In the genomic region with DNA sequence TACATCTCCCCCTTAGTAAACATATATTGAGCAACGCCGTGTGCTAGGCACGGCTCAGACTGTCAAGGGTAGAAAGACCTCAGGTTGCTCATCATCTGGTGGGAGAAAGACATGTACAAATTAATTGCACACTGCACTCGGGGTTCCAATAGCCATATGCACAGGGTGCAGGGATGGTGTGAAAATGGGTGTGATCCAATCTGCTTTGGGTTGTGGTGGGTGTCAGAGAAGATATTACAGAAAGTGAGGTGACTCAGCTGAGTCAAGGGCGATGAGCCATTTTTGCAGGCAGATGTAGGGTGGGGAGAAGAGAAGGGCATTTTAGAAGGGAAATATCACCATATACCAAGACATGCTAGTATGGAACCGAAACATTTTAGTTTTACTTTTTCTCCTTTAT, we compare ENCODE assay signal across 29 mouse cellular contexts. TPM values are rescaled to one million over a fixed set of nuclear protein-coding genes. Genes with fewer than 3 reads are reported as not detected.
DNase-seq lines count a peak whose midpoint lies in the region; ATAC-seq and TF ChIP-seq lines count a peak whose summit lies in the region.
"Had no signal": no experiment of that assay in that cellular context is flagged by ENCODE, and none has a peak within 500 bp of the region (broad histone marks: within the 10 kb centered on the region; RNA-seq: fewer than 3 reads in every experiment).

No protein-coding gene starts in this region.

- WGBS in liver, embryonic 12.5 days (ENCODE audit: insufficient replicate concordance) = 71% methylated on average over 6 of the region's 6 CpGs
- WGBS in liver, postnatal 0 days (ENCODE audit: insufficient replicate concordance) = 77% methylated on average over 6 of the region's 6 CpGs

- H3K9me3 ChIP-seq in liver, embryonic 12.5 days (replicated peaks) = no peaks in the 10 kb centered on the region
- H3K9me3 ChIP-seq in liver, postnatal 0 days (ENCODE audit: low read length) = no peaks in the 10 kb centered on the region
- H3K9me3 ChIP-seq: embryonic facial prominence, embryonic 13.5 days; embryonic facial prominence, embryonic 15.5 days; forebrain, embryonic 10.5 days; forebrain, embryonic 12.5 days had no signal

- H3K4me1 ChIP-seq in liver, embryonic 12.5 days = no peaks in the 10 kb centered on the region
- H3K4me1 ChIP-seq in liver, postnatal 0 days (ENCODE audit: insufficient read depth) = no peaks in the 10 kb centered on the region
- H3K4me1 ChIP-seq: embryonic facial prominence, embryonic 13.5 days; embryonic facial prominence, embryonic 15.5 days; forebrain, embryonic 10.5 days; forebrain, embryonic 12.5 days had no signal

- no peak overlapping the region for H3K4me3 ChIP-seq in liver, embryonic 12.5 days
- no peak overlapping the region for H3K4me3 ChIP-seq in liver, postnatal 0 days (ENCODE audit: low read depth, low read length)
- H3K4me3 ChIP-seq: embryonic facial prominence, embryonic 13.5 days; embryonic facial prominence, embryonic 15.5 days; erythroblast, embryonic 14.5 days; forebrain, embryonic 10.5 days; forebrain, embryonic 12.5 days had no signal

- peak; percentile 64 for ATAC-seq in frontal cortex, adult (ENCODE audit: low TSS enrichment)
- peak; percentile 30; the same call in 1 of the 2 replicates for ATAC-seq in liver, embryonic 12.5 days
- ATAC-seq in liver, postnatal 0 days = no peak
- ATAC-seq: activated CD4-positive, CD25-positive, alpha-beta regulatory T cell, adult 4 months; CD4-positive, CD25-positive, alpha-beta regulatory T cell, adult 4 months; forebrain, embryonic 14.5 days; forebrain, embryonic 16.5 days; Patski had no signal

- H3K36me3 ChIP-seq in liver, embryonic 12.5 days = no peaks in the 10 kb centered on the region
- no peaks in the 10 kb centered on the region for H3K36me3 ChIP-seq in liver, postnatal 0 days (replicated peaks; ENCODE audit: insufficient read depth, low read length)
- H3K36me3 ChIP-seq: embryonic facial prominence, embryonic 13.5 days; embryonic facial prominence, embryonic 15.5 days; forebrain, embryonic 10.5 days; forebrain, embryonic 12.5 days; G1E had no signal

- no peak for TF ChIP-seq CTCF in liver, postnatal 0 days (IDR thresholded peaks at IDR 0.05; ENCODE audit: low read depth)

- no peak for DNase-seq in frontal cortex, postnatal 10 days (ENCODE audit: low spot score in 2 of 2)
- no peak for DNase-seq in liver, postnatal 0 days
- DNase-seq in right cerebral cortex, adult 18-20 months = peak; percentile 26
- DNase-seq in right cerebral cortex, postnatal 10 days (ENCODE audit: low spot score in 2 of 2) = no peak
- DNase-seq in ovary, adult 18-20 months (ENCODE audit: low spot score) = no peak
- DNase-seq: adrenal gland, adult 8-10 months; adrenal gland, postnatal 14 days; adrenal gland, postnatal 36 days; B cell, adult 2 months; cerebellum, adult 11-12 months; cerebellum, adult 2 months; cerebellum, adult 9-11 months; cerebellum, postnatal 14 days; cerebellum, postnatal 36 days; embryo, embryonic 11 days had no signal

- no peak overlapping the region for H3K4me2 ChIP-seq in liver, embryonic 12.5 days
- H3K4me2 ChIP-seq in liver, postnatal 0 days (ENCODE audit: low read depth, low read length) = no peak overlapping the region
- H3K4me2 ChIP-seq: embryonic facial prominence, embryonic 13.5 days; embryonic facial prominence, embryonic 15.5 days; forebrain, embryonic 12.5 days had no signal

- TF ChIP-seq EP300 in liver, postnatal 0 days (IDR thresholded peaks at IDR 0.05; ENCODE audit: low read depth) = no peak

- H3K9ac ChIP-seq in liver, embryonic 12.5 days = no peak overlapping the region
- H3K9ac ChIP-seq in liver, postnatal 0 days (replicated peaks) = no peak overlapping the region
- H3K9ac ChIP-seq: embryonic facial prominence, embryonic 13.5 days; embryonic facial prominence, embryonic 15.5 days; forebrain, embryonic 12.5 days had no signal

- no peak overlapping the region for H3K27ac ChIP-seq in liver, embryonic 12.5 days
- H3K27ac ChIP-seq in liver, postnatal 0 days (ENCODE audit: low read depth) = no peak overlapping the region
- H3K27ac ChIP-seq: embryonic facial prominence, embryonic 13.5 days; embryonic facial prominence, embryonic 15.5 days; forebrain, embryonic 10.5 days; forebrain, embryonic 12.5 days had no signal

- H3K27me3 ChIP-seq in liver, embryonic 12.5 days (replicated peaks) = no peaks in the 10 kb centered on the region
- no peaks in the 10 kb centered on the region for H3K27me3 ChIP-seq in liver, postnatal 0 days (ENCODE audit: insufficient read depth, low read length)
- H3K27me3 ChIP-seq: CH12.LX; embryonic facial prominence, embryonic 13.5 days; embryonic facial prominence, embryonic 15.5 days; forebrain, embryonic 12.5 days; Patski had no signal

RNA-seq across cellular contexts. Expression of a gene that starts 13.9 kb away (rescaled TPM):
- 1.1 and 1.3 TPM in 2 replicates for polyA plus RNA-seq in liver, embryonic 12.5 days (2016; fragmentation: Nextera tagmentation; extraction: Ambion mirVana)
- polyA plus RNA-seq in liver, postnatal 0 days (2015; fragmentation: Nextera tagmentation; extraction: Ambion mirVana) = 0.49 and 0.61 TPM in 2 replicates
- polyA plus RNA-seq: activated CD4-positive, CD25-positive, alpha-beta regulatory T cell, adult 4 months; CD4-positive, CD25-positive, alpha-beta regulatory T cell, adult 4 months; G1E; Patski had no signal

RNA-seq across cellular contexts. Expression of a gene that starts 30.8 kb away (rescaled TPM):
- polyA plus RNA-seq in liver, embryonic 12.5 days (2016; fragmentation: Nextera tagmentation; extraction: Ambion mirVana) = 2.8 and 4.0 TPM in 2 replicates
- 4.6 and 4.7 TPM in 2 replicates for polyA plus RNA-seq in liver, postnatal 0 days (2015; fragmentation: Nextera tagmentation; extraction: Ambion mirVana)
- polyA plus RNA-seq: G1E had no signal

RNA-seq across cellular contexts. Expression of a gene that starts 47.9 kb away (rescaled TPM):
- 54.2 and 56.5 TPM in 2 replicates for polyA plus RNA-seq in liver, embryonic 12.5 days (2016; fragmentation: Nextera tagmentation; extraction: Ambion mirVana)
- 16.9 and 21.8 TPM in 2 replicates for polyA plus RNA-seq in liver, postnatal 0 days (2015; fragmentation: Nextera tagmentation; extraction: Ambion mirVana)
- polyA plus RNA-seq: activated CD4-positive, CD25-positive, alpha-beta regulatory T cell, adult 4 months; CD4-positive, CD25-positive, alpha-beta regulatory T cell, adult 4 months; G1E; Patski had no signal
